In the genomic region with DNA sequence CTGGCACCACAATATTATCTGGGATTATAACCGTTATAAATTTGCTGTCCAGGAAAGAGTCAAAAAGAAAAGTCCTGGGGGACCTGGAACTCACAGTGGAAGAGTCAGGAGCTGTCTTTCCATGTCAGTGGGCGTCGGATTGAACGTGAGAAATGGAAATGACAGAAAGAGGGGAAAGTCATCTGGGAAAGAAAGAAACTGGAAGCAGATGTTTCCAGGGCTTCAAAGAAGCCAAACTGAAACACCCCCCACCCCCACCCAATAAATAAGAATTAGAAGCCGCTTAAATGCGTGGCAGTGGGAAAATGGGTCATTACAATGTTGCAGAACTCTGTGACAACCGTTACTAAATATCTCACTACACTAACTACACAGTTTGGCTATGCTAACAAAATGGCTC, we compare ENCODE assay signal across 29 mouse cellular contexts.
DNase-seq lines count a peak whose midpoint lies in the region; ATAC-seq and TF ChIP-seq lines count a peak whose summit lies in the region.
"Had no signal": no experiment of that assay in that cellular context is flagged by ENCODE, and none has a peak within 500 bp of the region (broad histone marks: within the 10 kb centered on the region; RNA-seq: fewer than 3 reads in every experiment).

No protein-coding gene starts in this region.

- no peak overlapping the region for H3K27ac ChIP-seq in heart, embryonic 11.5 days (ENCODE audit: low read depth, low read length)
- 0 out of 2 replicates have a peak overlapping the region, but pooled peaks have one; percentile 12 for H3K27ac ChIP-seq in bone marrow macrophage, adult 2 months (ENCODE audit: insufficient read depth, low read depth, low read length)
- no peak overlapping the region for H3K27ac ChIP-seq in embryonic facial prominence, embryonic 14.5 days (replicated peaks; ENCODE audit: low read depth, low read length)
- H3K27ac ChIP-seq: embryonic facial prominence, embryonic 13.5 days; forebrain, embryonic 10.5 days; forebrain, embryonic 13.5 days; heart, embryonic 15.5 days; hindbrain, embryonic 10.5 days; hindbrain, embryonic 14.5 days had no signal

- H3K27me3 ChIP-seq in heart, embryonic 11.5 days (ENCODE audit: control insufficient read depth, insufficient read depth, low read length) = no peaks in the 10 kb centered on the region
- H3K27me3 ChIP-seq in embryonic facial prominence, embryonic 14.5 days (replicated peaks; ENCODE audit: control insufficient read depth, insufficient read depth, low read length) = no peaks in the 10 kb centered on the region
- H3K27me3 ChIP-seq: CH12.LX; embryonic facial prominence, embryonic 13.5 days; heart, embryonic 12.5 days; heart, embryonic 15.5 days; Patski had no signal

- no peak overlapping the region for H3K4me2 ChIP-seq in heart, embryonic 11.5 days
- no peak overlapping the region for H3K4me2 ChIP-seq in embryonic facial prominence, embryonic 14.5 days (ENCODE audit: low read depth, low read length)
- H3K4me2 ChIP-seq: embryonic facial prominence, embryonic 13.5 days; forebrain, embryonic 13.5 days; heart, embryonic 12.5 days; heart, embryonic 15.5 days; hindbrain, embryonic 14.5 days had no signal

- H3K4me1 ChIP-seq in heart, embryonic 11.5 days (ENCODE audit: control insufficient read depth, insufficient read depth, low read length) = no peaks in the 10 kb centered on the region
- peaks cover 9% of the 10 kb centered on the region for H3K4me1 ChIP-seq in bone marrow macrophage, adult 2 months (ENCODE audit: control insufficient read depth, insufficient read depth, low read length)
- no peaks in the 10 kb centered on the region for H3K4me1 ChIP-seq in embryonic facial prominence, embryonic 14.5 days (ENCODE audit: control insufficient read depth, insufficient read depth, low read length)
- H3K4me1 ChIP-seq: forebrain, embryonic 10.5 days; forebrain, embryonic 13.5 days; heart, embryonic 15.5 days had no signal

- H3K9ac ChIP-seq in heart, embryonic 11.5 days (ENCODE audit: low read depth, low read length) = no peak overlapping the region
- no peak overlapping the region for H3K9ac ChIP-seq in embryonic facial prominence, embryonic 14.5 days (ENCODE audit: low read depth, low read length)
- H3K9ac ChIP-seq: embryonic facial prominence, embryonic 13.5 days; forebrain, embryonic 13.5 days; heart, embryonic 12.5 days; heart, embryonic 15.5 days; hindbrain, embryonic 14.5 days had no signal

- no peak overlapping the region for H3K4me3 ChIP-seq in heart, embryonic 11.5 days (ENCODE audit: low read depth, low read length)
- no peak overlapping the region for H3K4me3 ChIP-seq in bone marrow macrophage, adult 2 months (ENCODE audit: insufficient read depth, low read length)
- H3K4me3 ChIP-seq in embryonic facial prominence, embryonic 14.5 days (ENCODE audit: low read depth, low read length) = no peak overlapping the region
- H3K4me3 ChIP-seq: embryonic facial prominence, embryonic 13.5 days; forebrain, embryonic 10.5 days; forebrain, embryonic 13.5 days; heart, embryonic 12.5 days; heart, embryonic 15.5 days; hindbrain, embryonic 10.5 days had no signal

- peak; percentile 35 for DNase-seq in heart, adult 11 months
- DNase-seq in embryonic facial prominence, embryonic 14.5 days (ENCODE audit: low spot score) = peak; percentile 55
- peak; percentile 3 for DNase-seq in retina, postnatal 7 days (ENCODE audit: low read depth, low spot score)
- DNase-seq in embryo, embryonic 11 days = no peak
- no peak for DNase-seq in urinary bladder, postnatal 25 days (ENCODE audit: low spot score)
- DNase-seq: adrenal gland, postnatal 10 days; adrenal gland, postnatal 36 days; B cell, adult 2 months; cerebellum, adult 11-12 months; cerebellum, adult 8-10 months; cerebellum, postnatal 10 days; cerebellum, postnatal 36 days; gastrocnemius, postnatal 10 days; gastrocnemius, postnatal 36 days; heart, postnatal 10 days; heart, postnatal 36 days had no signal

- TF ChIP-seq CTCF in bone marrow macrophage, adult 2 months (IDR thresholded peaks at IDR 0.05; ENCODE audit: low read depth, low read length) = no peak

- H3K9me3 ChIP-seq in heart, embryonic 11.5 days (replicated peaks; ENCODE audit: control insufficient read depth, low read length) = no peaks in the 10 kb centered on the region
- no peaks in the 10 kb centered on the region for H3K9me3 ChIP-seq in embryonic facial prominence, embryonic 14.5 days (ENCODE audit: control insufficient read depth, low read length)
- H3K9me3 ChIP-seq: embryonic facial prominence, embryonic 13.5 days; forebrain, embryonic 10.5 days; forebrain, embryonic 13.5 days; G1E; heart, embryonic 12.5 days; heart, embryonic 15.5 days; hindbrain, embryonic 10.5 days had no signal

- no peak for ATAC-seq in heart, embryonic 11.5 days (replicated peaks; ENCODE audit: insufficient number of reproducible peaks, low FRiP score, low TSS enrichment)
- ATAC-seq in embryonic facial prominence, embryonic 14.5 days (ENCODE audit: low read depth) = no peak
- ATAC-seq: forebrain, embryonic 13.5 days; forebrain, embryonic 16.5 days; Patski had no signal

- 70% methylated on average over 7 of the region's 7 CpGs for WGBS in heart, embryonic 11.5 days (ENCODE audit: insufficient replicate concordance)
- WGBS in embryonic facial prominence, embryonic 14.5 days = 43% methylated on average over 7 of the region's 7 CpGs

- no peaks in the 10 kb centered on the region for H3K36me3 ChIP-seq in heart, embryonic 11.5 days (ENCODE audit: control insufficient read depth, insufficient read depth, low read length)
- H3K36me3 ChIP-seq in embryonic facial prominence, embryonic 14.5 days (ENCODE audit: control insufficient read depth, insufficient read depth, low read length) = no peaks in the 10 kb centered on the region
- H3K36me3 ChIP-seq: embryonic facial prominence, embryonic 13.5 days; forebrain, embryonic 10.5 days; heart, embryonic 12.5 days; heart, embryonic 15.5 days; hindbrain, embryonic 10.5 days had no signal

- TF ChIP-seq POLR2A in bone marrow macrophage, adult 2 months (IDR thresholded peaks at IDR 0.05; ENCODE audit: borderline replicate concordance, low read depth, low read length) = no peak

Comparison
In these comparisons a context has a peak if more than half of its experiments do, and no peak if none do; other contexts are left out.
1. DNase-seq: peak in heart, adult 11 months (single experiment), embryonic facial prominence, embryonic 14.5 days (single experiment) and retina, postnatal 7 days (single experiment); none in embryo, embryonic 11 days (single experiment) and urinary bladder, postnatal 25 days (single experiment).